Mouse (Mus musculus) bone marrow macrophage, adult 2 months (primary cell): ENCODE results near the gene Umod.

Experiments used
- CTCF ChIP-seq: IDR thresholded peaks from 2 replicates; pipeline ENCODE4 v1.5.1; 2012; ENCODE audit warnings: low read depth, mild to moderate bottlenecking, low read length, moderate library complexity
- POLR2A ChIP-seq: IDR thresholded peaks from 2 replicates; pipeline ENCODE4 v1.6.1; 2012; ENCODE audit warnings: mild to moderate bottlenecking, low read depth, low read length, borderline replicate concordance

DNA sequence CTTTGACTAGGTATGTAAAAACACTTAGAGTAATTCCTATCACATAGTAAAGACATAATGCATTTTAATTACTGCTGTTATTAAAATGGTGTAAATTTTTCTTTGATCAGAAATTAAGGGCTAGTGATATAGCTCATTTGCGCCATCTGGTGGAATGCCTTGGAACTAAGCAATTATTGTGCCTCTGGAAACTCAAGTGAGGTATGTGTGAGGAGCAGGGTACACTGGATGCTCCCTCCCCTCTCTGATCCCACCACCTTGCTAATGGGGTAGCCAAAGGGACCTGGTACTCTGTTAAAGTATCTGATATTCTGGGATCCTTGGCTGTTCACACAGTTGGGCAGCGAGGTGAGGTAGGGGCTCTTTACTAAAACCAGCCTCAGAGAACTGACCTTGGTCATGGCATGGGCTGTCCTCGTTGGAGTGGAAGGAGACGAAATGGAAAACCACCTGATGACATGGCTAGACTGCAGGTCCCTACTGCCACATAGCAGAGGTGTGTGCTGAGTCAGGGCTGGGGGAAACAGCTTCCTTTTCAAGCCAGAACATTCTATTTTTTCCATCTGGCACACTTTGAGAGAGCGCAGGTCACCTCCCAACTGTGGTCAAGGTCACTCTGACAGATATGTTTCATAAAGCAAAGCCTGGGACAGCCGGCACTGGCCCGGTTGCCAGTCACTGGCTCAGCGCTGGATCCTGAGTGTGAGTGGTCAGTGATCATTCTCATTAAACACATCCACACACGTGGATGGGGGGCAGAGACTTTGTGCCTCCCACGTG is 36.6 kb upstream of the Umod start:
- TF ChIP-seq POLR2A = no peak
- TF ChIP-seq CTCF = no peak
